Mouse (Mus musculus): ENCODE data around the gene Dpp10. TPM values are rescaled to one million over a fixed set of nuclear protein-coding genes. Genes with fewer than 3 reads are reported as not detected.

The Dpp10 gene
- total and polyA plus RNA-seq, 3 experiments, result not detected

GRCm38 (mm10) chr1:123901218-123901617 is 144.1 kb downstream of the Dpp10 start:
- no peak overlapping the region for H3K9ac ChIP-seq (ENCODE audit: control insufficient read depth, low read depth, low read length, poor library complexity, severe bottlenecking)
- H3K27me3 ChIP-seq (ENCODE audit: control insufficient read depth in 1 of 2, insufficient read depth in 2 of 2, low read length in 2 of 2), result no peaks in the 10 kb centered on the region
- no peak overlapping the region for H3K27ac ChIP-seq (ENCODE audit: control insufficient read depth, low read depth, low read length)
- no peaks in the 10 kb centered on the region for H3K79me2 ChIP-seq (ENCODE audit: control insufficient read depth, insufficient read depth, low read length, poor library complexity)
- no peaks in the 10 kb centered on the region for H3K9me3 ChIP-seq (replicated peaks; ENCODE audit: insufficient read depth, low read length)
- DNase-seq (ENCODE audit: low read depth, low spot score), result no peak
- H3K36me3 ChIP-seq (ENCODE audit: control insufficient read depth in 1 of 2, insufficient read depth in 2 of 2, low read length in 2 of 2), result no peaks in the 10 kb centered on the region
- no peak overlapping the region for H3K4me3 ChIP-seq (ENCODE audit: control insufficient read depth in 1 of 2, insufficient read depth in 1 of 2, low read depth in 2 of 2, low read length in 2 of 2)
- H3K4me1 ChIP-seq (ENCODE audit: control insufficient read depth in 1 of 2, insufficient read depth in 2 of 2, low read length in 2 of 2), result no peaks in the 10 kb centered on the region
- no peak for TF ChIP-seq MXI1 (IDR thresholded peaks at IDR 0.05; ENCODE audit: low read depth, low read length)
- TF ChIP-seq TCF12 (IDR thresholded peaks at IDR 0.05; ENCODE audit: low read depth, low read length), result no peak
- TF ChIP-seq NRF1 (IDR thresholded peaks at IDR 0.05; ENCODE audit: insufficient read depth, low read depth, low read length, poor library complexity, severe bottlenecking), result no peak
- TF ChIP-seq HCFC1 (IDR thresholded peaks at IDR 0.05; ENCODE audit: low read depth, low read length), result no peak
- no peak for TF ChIP-seq CHD2 (IDR thresholded peaks at IDR 0.05; ENCODE audit: low read length)
- TF ChIP-seq MEF2A (IDR thresholded peaks at IDR 0.05; ENCODE audit: extremely low read depth, insufficient replicate concordance, low read depth, low read length, poor library complexity, severe bottlenecking), result no peak
- no peak for TF ChIP-seq EP300 (IDR thresholded peaks at IDR 0.05; ENCODE audit: low read depth in 1 of 2, low read length in 2 of 2)

- no peaks in the 10 kb centered on the region for H3K9me3 ChIP-seq (replicated peaks; ENCODE audit: insufficient read depth, low read length)
- no peak overlapping the region for H3K9ac ChIP-seq (ENCODE audit: control insufficient read depth, low read depth, low read length, poor library complexity, severe bottlenecking)
- TF ChIP-seq ZC3H11A (IDR thresholded peaks at IDR 0.05; ENCODE audit: low read depth, low read length) (no peak), SIN3A (IDR thresholded peaks at IDR 0.05; ENCODE audit: low read length) (no peak), EP300 (IDR thresholded peaks at IDR 0.05; ENCODE audit: low read depth in 1 of 2, low read length in 2 of 2) (no peak), NELFE (IDR thresholded peaks at IDR 0.05; ENCODE audit: low read depth, low read length) (no peak), RAD21 (IDR thresholded peaks at IDR 0.05; ENCODE audit: low read depth, low read length) (no peak), MAFK (IDR thresholded peaks at IDR 0.05; ENCODE audit: borderline replicate concordance, low read depth, low read length) (no peak), SMC3 (IDR thresholded peaks at IDR 0.05; ENCODE audit: low read depth, low read length) (no peak), CHD2 (IDR thresholded peaks at IDR 0.05; ENCODE audit: low read length) (no peak), KAT2A (conservative IDR thresholded peaks at IDR 0.05; ENCODE audit: low read depth, low read length) (no peak), POLR2AphosphoS2 (IDR thresholded peaks at IDR 0.05; ENCODE audit: low read length) (no peak), MYB (IDR thresholded peaks at IDR 0.05; ENCODE audit: low read depth, low read length) (no peak), GABPA (IDR thresholded peaks at IDR 0.05; ENCODE audit: low read depth, low read length) (no peak), POLR2AphosphoS5 (IDR thresholded peaks at IDR 0.05; ENCODE audit: borderline replicate concordance, low read depth, low read length) (no peak), MAX (IDR thresholded peaks at IDR 0.05; ENCODE audit: low read length) (no peak), ZKSCAN1 (IDR thresholded peaks at IDR 0.05; ENCODE audit: low read depth, low read length) (no peak), MXI1 (IDR thresholded peaks at IDR 0.05; ENCODE audit: low read depth, low read length) (no peak), HCFC1 (IDR thresholded peaks at IDR 0.05; ENCODE audit: low read depth, low read length) (no peak), MAZ (IDR thresholded peaks at IDR 0.05; ENCODE audit: low read depth, low read length) (no peak), CTCF (IDR thresholded peaks at IDR 0.05 in 2 of 3, conservative IDR thresholded peaks at IDR 0.05 in 1 of 3; ENCODE audit: control insufficient read depth in 1 of 3, insufficient read depth in 1 of 3, low read depth in 2 of 3, low read length in 3 of 3, poor library complexity in 1 of 3, severe bottlenecking in 1 of 3) (no peak), TBP (IDR thresholded peaks at IDR 0.05; ENCODE audit: low read depth, low read length) (no peak)
- DNase-seq (ENCODE audit: low read depth, low spot score), result no peak
- no peak overlapping the region for H3K27ac ChIP-seq (ENCODE audit: control insufficient read depth, low read depth, low read length)
- no peaks in the 10 kb centered on the region for H3K79me2 ChIP-seq (ENCODE audit: control insufficient read depth, insufficient read depth, low read length, poor library complexity)
- H3K36me3 ChIP-seq (ENCODE audit: control insufficient read depth in 1 of 2, insufficient read depth in 2 of 2, low read length in 2 of 2), result no peaks in the 10 kb centered on the region
- no peaks in the 10 kb centered on the region for H3K4me1 ChIP-seq (ENCODE audit: control insufficient read depth in 1 of 2, insufficient read depth in 2 of 2, low read length in 2 of 2)
- no peak overlapping the region for H3K4me3 ChIP-seq (ENCODE audit: control insufficient read depth in 1 of 2, insufficient read depth in 1 of 2, low read depth in 2 of 2, low read length in 2 of 2)
- no peaks in the 10 kb centered on the region for H3K27me3 ChIP-seq (ENCODE audit: control insufficient read depth in 1 of 2, insufficient read depth in 2 of 2, low read length in 2 of 2)
Measured at GRCm38 (mm10) chr1:123887243-123887642, 158.1 kb downstream of the Dpp10 start.
